Mouse (Mus musculus) cerebral cortex, adult 2 months (tissue): Measurements from ENCODE around the gene Hacd3.

Experiments
- WGBS: fragments of 180-500 bp; shearing (Covaris S2); methylation state at CpG from one replicate; pipeline ENCODE4 v1.1.7; 2018; 5-methylcytosine and 5-hydroxymethylcytosine counted together

Gene Hacd3

GRCm38 (mm10) chr9:65020991-65021886 is at the start of gene Hacd3:
Hacd3 (minus strand) TSS chr9:65021693.
- WGBS, result under 1% methylated on average over 81 of the region's 81 CpGs

GRCm38 (mm10) chr9:65070587-65070986 is 49.1 kb upstream of the Hacd3 start:
- WGBS, result 85% methylated on average over 3 of the region's 3 CpGs

- 90% methylated on average over 7 of the region's 7 CpGs for WGBS
These were observed 42.8 kb upstream of the Hacd3 start for GRCm38 (mm10) chr9:65064251-65064650.

- WGBS, result 87% methylated on average over 3 of the region's 3 CpGs
These were observed 29.5 kb upstream of the Hacd3 start for GRCm38 (mm10) chr9:65050981-65051380.

- 88% methylated on average over 5 of the region's 5 CpGs for WGBS
These were observed 27.9 kb upstream of the Hacd3 start for GRCm38 (mm10) chr9:65049422-65049821.

- 92% methylated on average over 1 of the region's 1 CpGs for WGBS
These were observed 25.5 kb upstream of the Hacd3 start for GRCm38 (mm10) chr9:65046993-65047392.

- 95% methylated on average over 5 of the region's 5 CpGs for WGBS
These were observed 19.9 kb upstream of the Hacd3 start for GRCm38 (mm10) chr9:65041430-65041829.

GRCm38 (mm10) chr9:65036861-65037260 is 15.4 kb upstream of the Hacd3 start:
- WGBS, result 27% methylated on average over 8 of the region's 8 CpGs

- WGBS, result 41% methylated on average over 1 of the region's 1 CpGs
These were observed 15.0 kb upstream of the Hacd3 start for GRCm38 (mm10) chr9:65036456-65036855.

- WGBS, result under 1% methylated on average over 85 of the region's 85 CpGs
These were observed 11.0 kb upstream of the Hacd3 start, which contains the start of gene Dpp8 for GRCm38 (mm10) chr9:65032269-65033108. Dpp8 (plus strand) TSS chr9:65032414.

GRCm38 (mm10) chr9:65031894-65032268 is 10.4 kb upstream of the Hacd3 start:
- 35% methylated on average over 4 of the region's 4 CpGs for WGBS

- WGBS, result 74% methylated on average over 5 of the region's 5 CpGs
These were observed 9.9 kb upstream of the Hacd3 start for GRCm38 (mm10) chr9:65031355-65031754.

- WGBS, result 96% methylated on average over 5 of the region's 5 CpGs
These were observed 6.8 kb upstream of the Hacd3 start for GRCm38 (mm10) chr9:65028313-65028712.

- WGBS, result 91% methylated on average over 7 of the region's 7 CpGs
These were observed 5.7 kb upstream of the Hacd3 start for GRCm38 (mm10) chr9:65027241-65027640.

- 96% methylated on average over 3 of the region's 3 CpGs for WGBS
These were observed 2.0 kb upstream of the Hacd3 start for GRCm38 (mm10) chr9:65023447-65023846.

GRCm38 (mm10) chr9:65022580-65023135 is 1.2 kb upstream of the Hacd3 start:
- 68% methylated on average over 4 of the region's 4 CpGs for WGBS

- WGBS, result 18% methylated on average over 9 of the region's 9 CpGs
These were observed 540 bp upstream of the Hacd3 start for GRCm38 (mm10) chr9:65021887-65022579.

GRCm38 (mm10) chr9:65020128-65020527 is 1.4 kb downstream of the Hacd3 start:
- 42% methylated on average over 4 of the region's 4 CpGs for WGBS

GRCm38 (mm10) chr9:65019146-65019545 is 2.3 kb downstream of the Hacd3 start:
- WGBS, result 38% methylated on average over 3 of the region's 3 CpGs

- 50% methylated on average over 3 of the region's 3 CpGs for WGBS
These were observed 2.8 kb downstream of the Hacd3 start for GRCm38 (mm10) chr9:65018588-65019121.

- 48% methylated on average over 4 of the region's 4 CpGs for WGBS
These were observed 3.6 kb downstream of the Hacd3 start for GRCm38 (mm10) chr9:65017896-65018295.
